Mouse (Mus musculus) lung, adult 2 months (tissue): ENCODE data around the gene Rassf7.

Experiments used
- CTCF ChIP-seq: fragments of 200-500 bp; IDR thresholded peaks from 2 replicates; pipeline ENCODE4 v1.5.1; 2011; ENCODE audit warnings: mild to moderate bottlenecking, low read length, control low read depth; ENCODE audit not compliant: insufficient read depth
- POLR2A ChIP-seq: fragments of 200-500 bp; IDR thresholded peaks from 2 replicates; pipeline ENCODE4 v1.6.1; 2011; ENCODE audit warnings: low read depth, mild to moderate bottlenecking, control low read depth, low read length, borderline replicate concordance; ENCODE audit errors: extremely low read depth

DNA sequence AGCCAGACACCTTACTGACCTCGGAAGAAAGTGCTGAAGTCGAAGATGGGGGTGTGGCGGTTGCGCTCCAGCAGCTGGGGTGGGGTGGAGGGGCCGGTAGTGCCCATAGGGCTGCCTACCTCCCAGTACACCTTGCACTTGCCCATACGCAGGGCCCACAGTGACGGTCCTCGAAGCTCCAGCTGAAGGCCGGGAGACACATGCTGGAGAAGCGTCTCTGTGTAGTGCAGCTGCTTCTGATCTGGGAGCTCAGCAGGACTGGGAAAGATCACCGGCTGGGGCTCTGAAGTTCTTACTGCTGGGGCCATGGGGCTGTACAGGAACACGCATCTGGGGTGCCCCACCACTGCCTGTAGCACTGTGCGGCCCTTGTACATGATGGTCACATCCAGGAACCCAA lies 48.0 kb downstream of the Rassf7 start:
- no peak for TF ChIP-seq CTCF
- TF ChIP-seq POLR2A: no peak
